Mouse (Mus musculus) ovary, adult 2 months (tissue): ENCODE results near the gene Mrpl12. TPM values are rescaled to one million over a fixed set of nuclear protein-coding genes. Genes with fewer than 3 reads are reported as not detected.

Experiments
- polyA plus RNA-seq: library from polyadenylated mRNA; depleted of rRNA; stranded (reverse); fragments of >200 nt; gene quantifications from 2 replicates; pipeline ENCODE4 v1.2.3, GENCODE M21; 2012; rRNA removed

Gene Mrpl12
- 115 and 155 TPM in 2 replicates for polyA plus RNA-seq

GRCm38 (mm10) chr11:120484265-120484981 lies at the start of gene Mrpl12:
Gene Mrpl12 (plus strand): TSS chr11:120484613.

GRCm38 (mm10) chr11:120437152-120437856 lies 47.1 kb upstream of the Mrpl12 start, which contains the start of gene Nploc4:
Gene Nploc4 (minus strand): TSS chr11:120437708.

GRCm38 (mm10) chr11:120442344-120442743 lies 42.1 kb upstream of the Mrpl12 start, which contains the start of gene Tspan10:
Gene Tspan10 (plus strand): TSS chr11:120442644.

GRCm38 (mm10) chr11:120453306-120453705 lies 31.1 kb upstream of the Mrpl12 start, which contains the start of gene Pde6g:
Gene Pde6g (minus strand): TSS chr11:120453500.

GRCm38 (mm10) chr11:120457772-120458751 lies 26.4 kb upstream of the Mrpl12 start, which contains the start of the genes Oxld1 and Ccdc137:
Gene Oxld1 (minus strand): TSS chr11:120458068.
Gene Ccdc137 (plus strand): TSS chr11:120458115.

GRCm38 (mm10) chr11:120467051-120467735 lies 17.2 kb upstream of the Mrpl12 start, which contains the start of gene Arl16:
Gene Arl16 (minus strand): TSS chr11:120467607.

GRCm38 (mm10) chr11:120491317-120492023 lies 7.1 kb downstream of the Mrpl12 start, which contains the start of gene Slc25a10:
Gene Slc25a10 (plus strand): TSS chr11:120491840.

GRCm38 (mm10) chr11:120530085-120530964 lies 45.9 kb downstream of the Mrpl12 start, which contains the start of gene Gcgr:
Gene Gcgr (plus strand): TSS chr11:120530699.

Other genes starting within 250 kb of the Mrpl12 start
- gene Actg1, start 136.1 kb upstream of the Mrpl12 start, polyA plus RNA-seq = 1,216 and 1,304 TPM in 2 replicates
- 0.22 and 0.51 TPM in 2 replicates for gene Fscn2, start 123.1 kb upstream of the Mrpl12 start, polyA plus RNA-seq
- gene Faap100, start 105.8 kb upstream of the Mrpl12 start, polyA plus RNA-seq = 110 and 134 TPM in 2 replicates
- 106 and 121 TPM in 2 replicates for gene Nploc4, start 46.9 kb upstream of the Mrpl12 start, polyA plus RNA-seq
- gene Tspan10, start 42.0 kb upstream of the Mrpl12 start, polyA plus RNA-seq = 0.13 TPM in 1 of 2 replicates, not detected in the other
- 1.1 and 1.2 TPM in 2 replicates for gene Pde6g, start 31.1 kb upstream of the Mrpl12 start, polyA plus RNA-seq
- gene Oxld1, start 26.5 kb upstream of the Mrpl12 start, polyA plus RNA-seq = 30.5 and 34.8 TPM in 2 replicates
- gene Ccdc137, start 26.5 kb upstream of the Mrpl12 start, polyA plus RNA-seq = 13.1 and 17.5 TPM in 2 replicates
- 31.1 and 35.0 TPM in 2 replicates for gene Arl16, start 17.0 kb upstream of the Mrpl12 start, polyA plus RNA-seq
- 226 and 229 TPM in 2 replicates for gene Slc25a10, start 7.2 kb downstream of the Mrpl12 start, polyA plus RNA-seq
- gene Gcgr, start 46.1 kb downstream of the Mrpl12 start, polyA plus RNA-seq = 2.3 and 3.3 TPM in 2 replicates
- gene Mcrip1, start 65.1 kb downstream of the Mrpl12 start, polyA plus RNA-seq = 185 and 195 TPM in 2 replicates
- gene Ppp1r27, start 66.5 kb downstream of the Mrpl12 start, polyA plus RNA-seq = not detected in 2 replicates
- 355 TPM in 2 replicates for gene P4hb, start 88.6 kb downstream of the Mrpl12 start, polyA plus RNA-seq
- 779 and 887 TPM in 2 replicates for gene Arhgdia, start 97.0 kb downstream of the Mrpl12 start, polyA plus RNA-seq
- 30.8 and 42.7 TPM in 2 replicates for gene Alyref, start 113.8 kb downstream of the Mrpl12 start, polyA plus RNA-seq
- gene Anapc11, start 113.8 kb downstream of the Mrpl12 start, polyA plus RNA-seq = 189 and 219 TPM in 2 replicates
- 2.6 and 4.4 TPM in 2 replicates for gene Npb, start 123.9 kb downstream of the Mrpl12 start, polyA plus RNA-seq
- 279 and 305 TPM in 2 replicates for gene Pcyt2, start 133.3 kb downstream of the Mrpl12 start, polyA plus RNA-seq
- 77.5 and 98.2 TPM in 2 replicates for gene Sirt7, start 140.6 kb downstream of the Mrpl12 start, polyA plus RNA-seq
- 75.0 and 78.0 TPM in 2 replicates for gene Mafg, start 149.0 kb downstream of the Mrpl12 start, polyA plus RNA-seq
- 10.8 and 14.3 TPM in 2 replicates for gene Pycr1, start 159.2 kb downstream of the Mrpl12 start, polyA plus RNA-seq
- gene Myadml2, start 163.5 kb downstream of the Mrpl12 start, polyA plus RNA-seq = 0.18 TPM in 1 of 2 replicates, not detected in the other
- 12.7 and 13.6 TPM in 2 replicates for gene Notum, start 176.6 kb downstream of the Mrpl12 start, polyA plus RNA-seq
- gene Aspscr1, start 188.4 kb downstream of the Mrpl12 start, polyA plus RNA-seq = 130 and 142 TPM in 2 replicates
- gene Cenpx, start 229.1 kb downstream of the Mrpl12 start, polyA plus RNA-seq = 57.2 and 79.0 TPM in 2 replicates
- gene Lrrc45, start 229.3 kb downstream of the Mrpl12 start, polyA plus RNA-seq = 97.4 and 99.6 TPM in 2 replicates
- gene Rac3, start 236.9 kb downstream of the Mrpl12 start, polyA plus RNA-seq = 54.5 and 76.4 TPM in 2 replicates
- 317 and 369 TPM in 2 replicates for gene Dcxr, start 242.7 kb downstream of the Mrpl12 start, polyA plus RNA-seq
- 193 and 267 TPM in 2 replicates for gene Cbr2, start 247.5 kb downstream of the Mrpl12 start, polyA plus RNA-seq